Mouse (Mus musculus) retina, postnatal 1 day (tissue): ENCODE results near the gene Pus3.

Experiments used
- DNase-seq: peaks from one replicate; pipeline ENCODE4 v3.0.0-alpha.2; 2012

Pus3 gene

DNA sequence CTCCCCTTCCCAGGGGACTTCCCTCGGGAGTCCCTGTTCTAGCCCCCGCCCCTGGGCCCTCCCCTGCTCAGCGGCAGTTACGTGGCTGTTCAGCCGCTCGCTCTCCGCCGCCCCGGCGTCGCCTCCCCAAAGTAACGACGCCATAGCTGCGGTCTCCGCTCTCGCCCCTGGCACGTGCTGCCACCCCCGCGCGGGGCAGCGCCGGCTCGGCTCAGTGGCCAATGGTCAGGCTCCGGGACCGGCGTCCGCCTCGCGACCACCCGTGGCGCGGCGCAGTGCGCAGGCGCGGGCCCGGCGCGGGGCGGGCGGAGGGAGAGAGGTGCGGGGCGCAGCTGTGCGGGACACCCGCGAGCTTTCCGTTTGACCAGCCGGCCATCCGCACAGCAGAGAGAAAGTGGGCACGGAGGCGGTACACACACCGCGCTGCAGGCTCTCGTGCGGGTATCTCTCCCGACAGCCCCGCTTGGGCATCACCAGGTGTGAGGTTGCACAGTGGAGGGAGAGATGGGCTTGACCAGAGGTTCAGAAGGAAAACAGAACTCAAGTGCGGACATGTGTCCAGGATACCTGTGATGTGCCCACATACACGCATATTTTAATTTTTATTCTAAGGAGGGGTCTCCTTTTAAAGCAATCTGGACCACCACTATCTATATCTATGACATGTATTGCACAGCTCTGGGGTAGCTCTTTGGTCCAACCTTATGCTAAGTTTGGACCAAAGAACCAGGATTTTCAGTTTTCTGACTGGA is at the start of gene Pus3, which contains the start of gene Ddx25:
Gene Pus3 (plus strand): TSS at position 339 of the 752 bp plus-strand sequence.
Gene Ddx25 (minus strand): TSS at position 272 of the 752 bp plus-strand sequence.
- peak; percentile 90 for DNase-seq

DNA sequence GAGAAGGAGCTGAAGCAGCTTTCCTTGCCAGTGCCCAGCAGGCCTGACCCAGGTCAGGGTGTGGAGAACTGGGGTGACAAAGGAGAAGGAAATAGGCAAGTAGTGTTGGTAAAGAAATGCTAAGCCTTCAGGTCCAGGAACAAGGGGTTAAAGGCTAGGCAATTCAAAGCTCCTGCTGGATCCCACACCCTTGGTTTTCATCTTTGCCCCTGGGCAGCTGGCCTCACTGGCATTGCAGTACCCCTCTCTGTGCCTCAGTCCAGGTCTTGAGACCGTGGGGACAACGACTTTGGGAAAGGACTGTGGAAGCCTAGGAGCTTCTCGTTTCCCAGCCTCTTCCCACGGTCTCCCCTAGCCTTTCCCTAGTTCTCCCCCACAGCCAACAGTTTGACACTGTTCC is 44.5 kb upstream of the Pus3 start:
- DNase-seq = no peak

DNA sequence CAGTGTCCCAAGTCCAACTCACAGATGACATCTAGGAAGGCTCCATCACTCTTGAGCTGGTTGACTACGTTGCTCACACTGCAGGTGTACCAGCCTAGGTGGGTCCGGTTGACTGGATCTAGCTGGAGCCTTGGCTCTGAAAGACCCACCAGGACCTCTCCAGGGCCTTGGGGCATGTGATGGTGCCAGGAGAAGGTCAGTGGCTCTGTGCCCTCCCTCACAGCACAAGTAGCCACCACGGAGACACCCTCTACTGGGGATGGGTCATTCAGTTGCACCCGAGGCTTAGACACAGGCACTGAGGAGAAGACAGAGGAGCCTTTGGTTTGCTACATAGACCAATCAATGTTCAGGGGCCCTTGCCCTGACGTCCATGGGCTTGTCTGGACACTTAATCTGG is 42.2 kb upstream of the Pus3 start:
- no peak for DNase-seq

- no peak for DNase-seq
These were observed 41.7 kb upstream of the Pus3 start for GRCm38 (mm10) chr9:35516711-35517110.

GRCm38 (mm10) chr9:35518169-35518568 is 40.2 kb upstream of the Pus3 start, which contains the start of gene Gm1113:
TSS of gene Gm1113 (minus strand) at chr9:35518269.
- no peak for DNase-seq

DNA sequence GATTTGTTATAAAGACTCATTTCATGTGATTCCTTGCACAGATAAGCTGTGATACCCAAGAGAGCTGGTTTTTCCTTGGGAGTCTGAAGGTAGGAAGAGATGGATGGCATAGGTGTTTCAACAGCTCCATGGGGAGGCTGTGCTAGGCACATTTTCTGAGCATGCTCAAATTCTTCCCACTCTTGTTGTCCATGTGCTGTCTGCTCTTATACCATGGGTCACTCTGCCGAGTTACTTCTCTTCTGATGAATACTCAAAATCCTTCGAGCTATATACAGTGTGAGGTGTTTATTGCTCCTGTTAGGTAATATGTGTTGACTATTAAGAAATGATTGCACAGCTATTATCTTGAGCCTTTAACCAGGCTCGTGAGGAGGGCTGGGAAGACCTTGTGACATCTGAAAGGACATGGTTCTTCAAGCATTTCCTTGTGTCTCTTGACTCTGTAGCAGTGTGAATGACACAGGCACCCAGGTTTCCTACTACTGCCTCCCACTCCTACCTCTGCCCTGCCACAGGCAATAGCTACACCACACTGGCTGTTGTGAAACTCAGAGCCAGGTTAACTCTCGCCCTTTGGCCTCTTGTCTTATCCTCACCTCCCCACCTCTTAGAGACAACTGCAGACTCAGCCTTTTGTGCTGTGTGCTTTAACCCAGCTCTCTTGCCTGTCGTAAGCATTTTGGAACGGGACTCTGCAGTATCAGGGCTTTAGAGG is 37.6 kb upstream of the Pus3 start:
- DNase-seq = no peak

DNA sequence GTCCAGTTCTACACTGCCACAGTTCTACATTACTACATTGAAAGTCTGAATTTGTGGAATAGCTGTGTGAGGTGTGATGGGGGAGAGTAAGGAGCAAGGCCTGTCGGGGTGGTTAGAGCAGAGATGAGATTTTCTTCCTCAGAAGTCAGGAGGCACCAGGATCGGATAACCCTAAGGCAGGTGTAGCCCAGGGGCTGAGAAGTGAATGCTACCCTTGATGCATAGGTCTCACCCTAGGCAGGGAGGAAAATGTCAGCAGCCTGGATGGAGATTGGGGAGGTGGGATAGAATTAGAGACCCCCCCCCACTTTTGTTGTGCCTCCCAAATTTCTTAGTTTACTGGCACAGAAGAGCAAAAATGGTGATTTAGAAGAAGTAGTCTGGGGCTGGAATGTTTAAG is 36.2 kb upstream of the Pus3 start:
- no peak for DNase-seq

DNA sequence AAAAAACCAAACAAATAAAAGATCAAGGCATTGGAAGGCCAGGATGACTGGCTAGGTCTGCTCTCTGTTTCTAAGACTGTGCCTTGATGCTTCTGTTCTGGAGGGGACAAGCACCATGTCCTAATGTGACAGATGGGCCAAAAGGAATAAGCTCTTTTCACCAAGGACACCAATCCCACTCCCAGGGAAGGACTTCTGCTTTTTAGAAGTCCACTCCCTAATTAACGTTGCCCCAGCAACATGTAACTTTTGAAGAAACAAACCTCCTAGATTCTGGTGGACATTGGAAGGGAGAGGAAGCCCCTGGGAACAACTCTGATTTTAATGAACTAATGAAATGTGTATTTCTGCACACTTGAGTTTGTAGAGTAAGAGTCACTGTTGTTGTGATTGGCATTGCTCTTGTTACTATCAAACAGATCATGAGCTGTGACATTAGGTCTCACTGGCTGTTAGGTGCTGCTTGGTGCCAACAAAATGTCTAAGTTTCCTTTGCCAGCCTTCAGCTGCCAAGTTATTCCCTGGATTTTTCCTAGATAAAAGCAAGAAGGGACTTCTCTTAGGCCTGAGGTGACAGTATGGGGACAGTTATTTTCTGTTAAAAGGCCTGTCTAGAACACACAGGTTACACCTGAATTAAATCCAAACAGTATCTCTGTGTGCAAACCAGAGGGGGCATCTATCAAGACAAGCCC is 35.4 kb upstream of the Pus3 start:
- no peak for DNase-seq

DNA sequence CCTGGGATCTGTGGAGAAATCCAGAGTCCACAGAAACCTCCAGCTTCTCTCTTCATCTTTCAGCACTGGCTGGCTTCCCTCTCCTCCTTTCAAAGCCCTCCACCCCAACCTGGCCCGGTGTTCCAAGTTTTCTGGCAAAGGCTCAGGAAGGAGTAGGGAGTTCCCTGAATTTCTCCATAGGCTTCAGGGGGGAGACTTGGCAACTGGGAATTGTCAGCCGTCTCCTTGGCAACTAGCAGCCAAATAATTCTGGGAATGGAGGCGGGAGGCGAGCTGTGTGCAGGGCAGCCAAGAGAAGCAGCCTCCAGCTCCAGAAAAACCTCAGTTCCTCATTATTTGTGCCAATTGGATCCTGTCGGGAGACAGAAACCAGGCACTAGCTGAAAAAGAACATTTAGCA is 34.9 kb upstream of the Pus3 start:
- no peak for DNase-seq

GRCm38 (mm10) chr9:35523941-35524411 is 34.4 kb upstream of the Pus3 start:
- DNase-seq = peak; percentile 83

- DNase-seq = no peak
These were observed 29.3 kb upstream of the Pus3 start for GRCm38 (mm10) chr9:35529141-35529540.

DNA sequence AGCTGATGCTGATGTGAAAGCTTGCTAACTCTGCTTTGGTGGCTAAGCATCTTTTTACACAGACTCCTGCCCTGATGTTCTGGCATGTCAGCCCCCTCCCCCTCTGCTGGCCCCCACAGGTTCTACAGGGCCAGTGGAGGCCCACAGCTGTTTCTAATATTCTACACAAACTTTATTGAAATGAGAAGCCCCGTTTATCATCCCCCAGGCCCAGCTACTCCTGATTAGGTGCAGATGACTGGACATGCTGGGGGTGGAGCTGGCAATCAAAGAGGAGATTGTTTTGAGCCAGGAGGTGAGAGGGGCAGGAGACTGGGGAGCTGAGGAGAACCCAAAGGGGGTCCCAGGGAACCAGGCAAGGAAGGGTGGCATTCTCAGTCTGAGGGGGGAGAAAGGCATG is 28.6 kb upstream of the Pus3 start:
- DNase-seq = peak; percentile 53

DNA sequence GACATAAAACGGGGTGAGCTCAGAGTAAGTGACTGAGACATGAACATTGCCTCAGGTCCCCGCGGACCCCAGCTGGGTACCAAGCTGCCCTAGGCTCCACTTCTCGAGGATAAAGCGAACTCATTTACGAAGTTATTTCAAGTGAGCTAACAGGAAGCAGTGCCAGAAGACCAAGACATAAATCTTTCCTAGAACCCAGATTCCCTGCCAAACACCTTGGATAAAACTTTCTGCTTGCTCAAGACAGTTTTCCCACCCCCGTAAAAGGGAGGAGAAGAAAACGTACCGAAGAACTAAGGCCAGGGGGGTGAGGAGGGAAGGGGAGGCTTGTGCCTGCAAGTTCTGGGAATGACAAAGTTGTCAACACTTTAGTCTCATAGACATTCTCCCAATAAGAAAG is 25.1 kb upstream of the Pus3 start:
- no peak for DNase-seq

GRCm38 (mm10) chr9:35535110-35535509 is 23.3 kb upstream of the Pus3 start:
- peak; percentile 91 for DNase-seq

DNA sequence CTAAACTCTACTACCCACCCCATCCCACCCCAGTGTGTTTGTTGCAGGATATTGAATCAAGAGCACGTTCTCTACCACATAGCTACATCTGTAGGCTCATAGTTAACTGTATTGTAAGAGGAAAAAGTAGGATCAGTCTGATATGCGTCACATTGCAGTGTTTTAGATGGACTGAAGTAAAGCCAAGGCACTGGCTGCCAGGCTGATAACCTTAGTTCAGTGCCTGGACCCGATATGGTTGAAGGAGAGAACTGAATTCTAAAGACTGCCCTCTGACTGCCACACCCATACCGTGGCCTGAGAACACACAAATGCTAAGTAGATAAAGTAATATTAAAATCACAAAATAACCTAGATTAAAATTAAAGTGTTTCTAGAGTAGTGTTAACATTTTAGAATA is 22.5 kb upstream of the Pus3 start:
- no peak for DNase-seq

DNA sequence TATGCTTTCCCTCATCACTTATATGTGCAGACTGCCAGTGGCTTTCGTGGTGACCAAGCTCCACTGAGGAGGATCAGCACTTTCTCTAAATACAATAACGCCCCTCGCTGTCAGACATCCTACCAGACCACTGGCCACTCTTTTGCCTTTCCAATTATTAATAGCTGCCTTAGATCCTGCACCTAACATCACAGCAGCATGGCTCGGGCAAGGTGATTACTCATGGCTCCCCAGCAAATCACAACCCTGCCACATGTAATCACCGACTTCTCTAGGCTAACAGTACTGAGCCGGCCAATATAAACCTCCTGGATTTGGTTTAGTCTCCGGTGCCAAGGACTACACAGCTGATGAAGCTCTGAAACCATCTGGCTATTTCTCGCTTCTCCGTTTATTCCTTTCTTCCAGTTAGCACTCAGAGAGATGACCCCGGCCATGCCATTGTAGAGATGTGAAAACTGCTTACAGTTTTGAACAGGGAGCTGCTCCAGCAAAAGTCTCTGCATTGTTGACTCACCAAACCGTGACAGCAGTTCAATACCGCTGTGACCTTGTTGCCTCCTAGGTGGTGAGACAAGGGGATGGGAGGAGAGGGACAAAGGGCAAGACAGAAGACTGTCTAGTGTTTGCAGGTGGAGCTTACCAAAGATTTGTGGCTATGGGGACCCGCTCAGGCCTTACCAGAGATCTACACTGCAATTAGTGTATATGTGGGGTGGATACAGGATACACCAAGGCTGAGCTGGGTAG is 19.2 kb upstream of the Pus3 start:
- DNase-seq = no peak

GRCm38 (mm10) chr9:35541024-35541423 is 17.4 kb upstream of the Pus3 start:
- DNase-seq = no peak

DNA sequence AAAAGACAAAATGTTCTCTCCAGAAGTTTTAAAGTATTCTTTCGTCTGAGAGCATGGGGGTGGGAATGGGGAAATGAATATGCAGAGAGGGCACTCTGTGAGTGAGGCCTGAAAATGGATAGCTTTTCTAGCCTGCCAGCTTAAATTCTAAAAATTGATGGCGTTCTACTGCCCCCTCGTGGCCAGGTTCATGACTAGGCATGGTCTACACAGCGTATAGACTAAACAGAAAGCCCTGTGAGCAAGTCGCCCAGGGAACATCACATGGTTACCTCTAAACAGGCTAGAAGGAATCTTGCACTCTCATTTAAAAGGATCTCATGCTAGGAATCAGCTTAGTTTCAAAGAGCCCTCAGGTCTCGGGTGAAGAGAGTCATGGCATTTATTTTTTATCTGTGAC is 16.9 kb upstream of the Pus3 start:
- DNase-seq = peak; percentile 84

DNA sequence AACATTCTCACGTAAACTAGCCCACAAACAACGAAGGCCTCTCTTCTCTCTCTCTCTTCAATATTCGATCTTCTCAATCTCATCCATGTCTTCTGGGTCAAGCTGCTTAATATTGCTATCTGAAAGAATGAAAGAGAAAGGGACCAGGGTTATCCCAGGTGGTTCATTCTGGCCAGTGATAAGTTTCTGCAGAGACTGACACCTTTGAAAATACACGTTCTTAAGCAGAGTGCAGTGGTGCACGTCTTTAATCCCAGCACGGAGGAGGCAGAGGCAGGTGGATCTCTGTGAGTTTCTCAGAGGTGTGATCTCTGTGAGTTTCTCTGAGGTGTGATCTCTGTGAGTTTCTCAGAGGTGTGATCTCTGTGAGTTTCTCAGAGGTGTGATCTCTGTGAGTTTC is 16.5 kb upstream of the Pus3 start:
- DNase-seq = no peak

GRCm38 (mm10) chr9:35543099-35543860 is 15.1 kb upstream of the Pus3 start:
- DNase-seq = no peak

DNA sequence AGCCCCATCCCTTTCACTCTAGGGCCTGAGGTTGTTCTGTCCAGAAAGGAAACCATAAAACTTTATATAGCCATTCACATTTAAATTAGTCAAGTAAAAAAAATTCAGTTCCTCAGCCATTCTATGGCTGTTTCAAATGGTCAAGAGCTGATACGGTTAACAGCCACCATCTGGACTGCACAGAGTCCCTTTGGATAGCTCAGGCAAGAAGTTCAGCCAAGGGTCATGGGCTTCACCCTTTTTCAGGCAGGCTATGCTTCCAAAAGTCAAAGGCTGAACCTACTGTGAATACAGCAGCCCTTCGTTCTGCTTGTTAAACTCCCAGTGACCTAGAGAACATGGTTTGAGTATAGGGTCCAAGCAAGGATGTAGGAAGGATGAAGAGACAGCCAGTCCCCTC is 13.7 kb upstream of the Pus3 start:
- no peak for DNase-seq

- no peak for DNase-seq
These were observed 12.7 kb upstream of the Pus3 start for GRCm38 (mm10) chr9:35545704-35546103.
